Mouse (Mus musculus) limb, embryonic 10.5 days (tissue): ENCODE results near the gene Gstm2. TPM values are rescaled to one million over a fixed set of nuclear protein-coding genes. Genes with fewer than 3 reads are reported as not detected.
"Not testable (repeated sequence)": the region's sequence is repeated elsewhere in the genome, so short reads cannot be mapped to it uniquely, and the experiment has no call there.

Experiments used
- DNase-seq: peaks from one replicate; pipeline ENCODE4 v3.0.0-alpha.2; 2017; ENCODE audit warnings: low spot score
- H3K27ac ChIP-seq: fragments of 300-500 bp; sonication (generic); 2 replicates; pipeline ENCODE4 v1.5.1; 2016; ENCODE audit warnings: mild to moderate bottlenecking
- H3K27me3 ChIP-seq: fragments of 300-500 bp; sonication (generic); 2 replicates; pipeline ENCODE4 v1.6.1; 2016; ENCODE audit warnings: low read depth, mild to moderate bottlenecking; ENCODE audit not compliant: poor library complexity, severe bottlenecking
- H3K36me3 ChIP-seq: fragments of 300-500 bp; sonication (generic); 2 replicates; pipeline ENCODE4 v1.6.1; 2016; ENCODE audit warnings: mild to moderate bottlenecking, moderate library complexity
- H3K4me1 ChIP-seq: fragments of 300-500 bp; sonication (generic); 2 replicates; pipeline ENCODE4 v1.6.1; 2016
- H3K4me3 ChIP-seq: fragments of 300-500 bp; sonication (generic); 2 replicates; pipeline ENCODE4 v1.5.1; 2016; ENCODE audit warnings: mild to moderate bottlenecking, moderate library complexity
- H3K9me3 ChIP-seq: fragments of 300-500 bp; sonication (generic); replicated peaks from 2 replicates; pipeline ENCODE4 v1.6.1; 2016; ENCODE audit warnings: mild to moderate bottlenecking
- WGBS: fragments of 180-500 bp; shearing (Covaris S2); methylation state at CpG from one replicate; pipeline ENCODE4 v1.1.7; 2016; 5-methylcytosine and 5-hydroxymethylcytosine counted together
- polyA plus RNA-seq: library from polyadenylated mRNA; unstranded; fragments of >200 nt; fragmentation: Nextera tagmentation; extraction: Ambion mirVana; gene quantifications from 2 replicates; pipeline ENCODE4 v1.2.1, GENCODE M21; 2016

Gene Gstm2
- polyA plus RNA-seq, 1 experiment from 2014 or later = 26.1 TPM

- no peak overlapping the region for H3K27ac ChIP-seq
Observed at GRCm38 (mm10) chr3:107983771-107984170, 2.5 kb downstream of the Gstm2 start.

DNA sequence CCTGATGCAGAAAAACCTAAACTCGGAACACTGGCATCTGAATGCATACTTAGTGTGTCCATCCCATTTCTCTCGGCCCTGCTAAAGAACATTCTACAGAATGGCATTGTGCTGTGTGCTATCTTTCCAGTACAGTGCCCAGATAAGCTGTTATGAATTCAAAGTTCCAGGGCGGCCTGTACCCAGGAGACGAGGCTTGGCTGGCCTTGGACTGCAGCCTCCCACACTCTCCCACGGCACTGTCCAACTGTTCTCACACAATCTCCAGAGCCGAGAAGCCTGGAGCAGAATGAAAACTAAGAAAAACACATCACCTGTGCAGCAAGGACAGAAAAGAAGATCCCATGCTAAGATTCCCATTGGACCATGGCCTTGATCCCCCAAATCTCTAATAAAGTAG, 3.5 kb downstream of the Gstm2 start:
- Histone ChIP-seq H3K9me3 (no peaks in the 10 kb centered on the region), H3K4me1 (peaks cover 8% of the 10 kb centered on the region), H3K36me3 (no peaks in the 10 kb centered on the region), H3K27ac (no peak overlapping the region), H3K27me3 (no peaks in the 10 kb centered on the region), H3K4me3 (no peak overlapping the region)
- WGBS = 91% methylated on average over 6 of the region's 6 CpGs
- no peak for DNase-seq

More at GRCm38 (mm10) chr3:107983771-107984170, 2.5 kb downstream of the Gstm2 start:
- Histone ChIP-seq H3K9me3 (no peaks in the 10 kb centered on the region), H3K36me3 (no peaks in the 10 kb centered on the region), H3K4me3 (no peak overlapping the region), H3K4me1 (peaks cover 8% of the 10 kb centered on the region), H3K27me3 (no peaks in the 10 kb centered on the region)
- WGBS = 77% methylated on average over 3 of the region's 3 CpGs
- DNase-seq = no peak

DNA sequence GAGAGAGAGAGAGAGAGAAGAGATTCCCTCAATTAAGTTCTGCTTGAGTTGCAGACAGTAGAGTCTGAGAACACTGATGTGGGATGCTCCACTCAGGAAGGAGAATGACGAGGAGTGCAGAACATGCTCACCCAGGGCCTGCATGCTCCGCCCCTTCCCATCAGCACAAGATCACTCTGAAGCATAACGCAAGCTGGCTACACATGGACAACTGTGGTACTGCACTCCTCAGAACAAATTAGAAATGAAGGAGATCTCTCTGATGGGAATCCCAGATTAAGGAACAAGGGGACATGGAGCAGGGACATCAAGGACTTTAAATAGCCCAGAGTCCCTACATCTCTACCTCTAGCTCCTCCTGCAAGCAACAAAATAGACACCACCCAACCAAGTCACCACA, 5.0 kb downstream of the Gstm2 start:
- Histone ChIP-seq H3K27ac (no peak overlapping the region), H3K36me3 (no peaks in the 10 kb centered on the region), H3K9me3 (no peaks in the 10 kb centered on the region), H3K4me1 (peaks cover 7% of the 10 kb centered on the region), H3K27me3 (no peaks in the 10 kb centered on the region), H3K4me3 (no peak overlapping the region)
- 76% methylated on average over 3 of the region's 3 CpGs for WGBS
- no peak for DNase-seq

- H3K27ac ChIP-seq = no peak overlapping the region
- no peak overlapping the region for H3K4me3 ChIP-seq
- H3K27me3 ChIP-seq = no peaks in the 10 kb centered on the region
- no peaks in the 10 kb centered on the region for H3K36me3 ChIP-seq
- 83% methylated on average over 3 of the region's 3 CpGs for WGBS
- DNase-seq = no peak
- H3K4me1 ChIP-seq = no peaks in the 10 kb centered on the region; the same call in 1 of the 2 replicates
- H3K9me3 ChIP-seq = no peaks in the 10 kb centered on the region
Observed at GRCm38 (mm10) chr3:107977691-107978090, 8.6 kb downstream of the Gstm2 start.

GRCm38 (mm10) chr3:107974237-107974636, 12.0 kb downstream of the Gstm2 start:
- Histone ChIP-seq H3K4me1 (no peaks in the 10 kb centered on the region; the same call in 1 of the 2 replicates), H3K4me3 (no peak overlapping the region), H3K27ac (no peak overlapping the region), H3K27me3 (no peaks in the 10 kb centered on the region), H3K9me3 (no peaks in the 10 kb centered on the region), H3K36me3 (no peaks in the 10 kb centered on the region)
- DNase-seq = no peak
- WGBS = 95% methylated on average over 1 of the region's 1 CpGs

- H3K9me3 ChIP-seq = no peaks in the 10 kb centered on the region
- H3K27me3 ChIP-seq = no peaks in the 10 kb centered on the region
- no peak overlapping the region for H3K4me3 ChIP-seq
- no peak overlapping the region for H3K27ac ChIP-seq
- DNase-seq = no peak
- H3K36me3 ChIP-seq = no peaks in the 10 kb centered on the region
- no peaks in the 10 kb centered on the region; the same call in 1 of the 2 replicates for H3K4me1 ChIP-seq
- 94% methylated on average over 3 of the region's 3 CpGs for WGBS
Observed at GRCm38 (mm10) chr3:107972070-107972469, 14.2 kb downstream of the Gstm2 start.

DNA sequence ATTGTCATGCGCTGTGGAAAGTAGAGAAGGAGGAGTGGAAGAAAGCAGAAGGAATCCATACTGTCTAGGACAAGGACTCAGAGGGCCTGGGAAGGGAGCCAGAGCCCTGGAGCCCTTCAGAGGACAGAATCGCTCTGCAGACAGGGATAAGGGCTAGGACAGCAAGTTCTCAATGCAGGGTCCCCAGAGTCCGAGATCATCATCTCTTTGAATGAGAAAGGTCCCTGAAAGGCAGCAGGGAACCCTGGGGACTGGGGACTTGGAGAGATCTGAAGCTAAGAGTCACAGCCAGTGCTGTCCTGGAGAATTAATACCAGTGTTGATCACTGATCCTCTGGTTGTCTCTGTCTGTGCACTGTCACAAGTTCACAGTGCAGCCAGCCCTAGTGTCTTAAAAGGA, 15.2 kb downstream of the Gstm2 start:
- not testable (repeated sequence) for H3K27me3 ChIP-seq, DNase-seq, H3K9me3 ChIP-seq, H3K36me3 ChIP-seq, H3K27ac ChIP-seq, H3K4me3 ChIP-seq, H3K4me1 ChIP-seq
- WGBS = 61% methylated on average over 3 of the region's 3 CpGs

- H3K36me3 ChIP-seq = no peaks in the 10 kb centered on the region
- peaks cover 3% of the 10 kb centered on the region; the same call in 1 of the 2 replicates for H3K4me1 ChIP-seq
- WGBS = 57% methylated on average over 13 of the region's 13 CpGs
- no peak within 1 kb of the TSS for H3K4me3 ChIP-seq
- no peaks in the 10 kb centered on the region for H3K9me3 ChIP-seq
- H3K27ac ChIP-seq = no peak within 1 kb of the TSS
- DNase-seq = no peak
- H3K27me3 ChIP-seq = no peaks in the 10 kb centered on the region
Observed at GRCm38 (mm10) chr3:107968724-107969395, 17.4 kb downstream of the Gstm2 start, which contains the start of gene Gstm3. Gene Gstm3 (minus strand): TSS chr3:107969283.

DNA sequence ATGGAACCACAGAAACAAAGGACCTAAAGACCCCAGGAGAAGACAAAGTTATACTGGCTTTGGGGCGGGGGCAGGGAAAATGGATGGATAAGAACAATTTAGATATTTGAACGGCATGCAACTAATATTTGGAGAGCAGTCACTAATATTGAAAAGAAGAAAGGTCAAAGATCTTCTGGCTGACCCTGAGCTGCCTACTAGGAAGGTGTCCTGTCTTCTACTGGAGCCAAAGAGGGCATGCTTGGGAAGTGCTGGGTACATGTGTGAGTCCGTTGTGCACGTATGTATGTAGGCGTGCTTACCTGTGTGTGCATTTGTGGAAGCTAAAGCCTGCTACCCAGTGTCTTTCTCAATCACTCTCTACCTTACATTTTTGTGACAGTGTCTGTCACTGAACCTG, 19.6 kb downstream of the Gstm2 start:
- no peak for DNase-seq
- no peak overlapping the region for H3K4me3 ChIP-seq
- H3K4me1 ChIP-seq = peaks cover 3% of the 10 kb centered on the region; the same call in 1 of the 2 replicates
- no peaks in the 10 kb centered on the region for H3K36me3 ChIP-seq
- H3K27ac ChIP-seq = no peak overlapping the region
- H3K27me3 ChIP-seq = no peaks in the 10 kb centered on the region
- WGBS = 93% methylated on average over 5 of the region's 5 CpGs
- H3K9me3 ChIP-seq = no peaks in the 10 kb centered on the region

DNA sequence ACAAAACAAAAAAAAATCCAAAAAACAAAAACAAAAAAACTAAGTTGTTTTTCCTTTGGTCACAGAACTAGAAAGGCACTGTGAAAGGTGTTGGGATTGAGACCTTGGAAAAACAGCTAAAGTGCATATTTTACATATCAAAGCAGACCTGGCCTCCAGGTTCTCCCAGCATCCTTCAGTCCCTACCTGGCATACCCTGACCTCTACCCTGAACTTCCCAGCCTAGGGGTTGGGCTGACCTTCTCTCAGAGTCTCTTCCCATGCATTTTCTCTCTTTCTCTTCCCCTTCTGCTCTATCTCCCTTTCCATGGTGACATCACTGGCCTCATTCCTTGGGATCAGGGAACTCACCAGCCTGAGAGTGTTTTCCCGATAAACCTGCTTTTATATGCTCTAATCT, 20.7 kb downstream of the Gstm2 start:
- no peak for DNase-seq
- H3K9me3 ChIP-seq = no peaks in the 10 kb centered on the region
- WGBS = 78% methylated on average over 1 of the region's 1 CpGs

DNA sequence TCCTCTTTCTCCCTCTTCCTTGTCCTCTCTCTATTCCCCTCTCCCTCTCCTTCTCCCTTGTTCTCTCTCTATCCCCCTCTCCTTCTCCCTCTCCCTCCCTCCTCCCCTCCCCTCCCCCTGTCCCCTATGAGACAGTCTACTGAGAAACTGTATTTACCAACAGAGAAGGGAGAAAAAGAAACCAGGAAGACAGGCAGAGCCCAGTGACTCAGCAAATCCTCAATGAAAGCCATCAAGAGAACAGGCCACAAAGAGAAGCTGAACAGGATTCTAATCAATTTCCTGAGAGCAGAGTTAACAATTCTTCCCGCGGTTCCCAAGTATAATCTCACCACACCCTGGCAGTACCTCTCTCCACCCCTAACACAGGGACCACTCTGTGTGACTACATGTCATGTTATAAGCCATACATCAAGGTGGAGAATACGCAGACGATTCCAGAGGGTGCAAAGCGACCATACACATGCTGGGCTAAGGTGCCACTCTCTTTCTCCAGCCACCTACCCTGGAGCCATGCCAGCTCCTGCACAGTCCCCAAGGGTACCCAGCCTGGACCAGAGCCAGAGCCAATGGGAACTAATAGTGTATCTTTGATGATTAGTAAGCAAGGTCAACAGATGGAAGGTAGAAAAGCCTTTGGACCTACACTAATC, 21.5 kb downstream of the Gstm2 start:
- DNase-seq = no peak
- H3K4me3 ChIP-seq = no peak overlapping the region
- no peak overlapping the region for H3K27ac ChIP-seq
- no peaks in the 10 kb centered on the region for H3K9me3 ChIP-seq
- H3K27me3 ChIP-seq = no peaks in the 10 kb centered on the region
- no peaks in the 10 kb centered on the region for H3K36me3 ChIP-seq
- H3K4me1 ChIP-seq = peaks cover 6% of the 10 kb centered on the region
- 71% methylated on average over 5 of the region's 5 CpGs for WGBS

More for the DNA sequence above, 20.7 kb downstream of the Gstm2 start:
- Histone ChIP-seq H3K4me1 (peaks cover 3% of the 10 kb centered on the region; the same call in 1 of the 2 replicates), H3K4me3 (no peak overlapping the region), H3K36me3 (no peaks in the 10 kb centered on the region), H3K27ac (no peak overlapping the region), H3K27me3 (no peaks in the 10 kb centered on the region)

DNA sequence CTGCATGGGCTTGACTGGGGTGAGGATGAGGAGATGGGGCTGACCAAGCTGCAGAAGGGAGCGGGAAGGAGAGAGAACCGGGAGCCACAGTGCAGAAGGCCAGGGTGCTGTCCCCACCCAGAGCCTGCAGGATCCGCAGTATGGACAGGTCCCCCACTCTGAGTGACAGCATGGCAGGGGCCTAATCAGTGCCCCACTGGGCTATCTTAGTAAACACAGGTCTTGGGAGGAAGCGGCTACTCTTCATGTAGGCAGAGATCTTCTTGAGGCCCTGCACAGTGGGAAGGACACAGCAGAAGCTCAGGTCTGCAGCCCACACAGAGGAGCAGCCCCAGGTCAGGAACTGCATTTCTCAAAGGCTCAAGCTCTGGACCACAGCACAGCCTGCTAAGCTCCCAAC, 22.2 kb downstream of the Gstm2 start:
- no peak overlapping the region for H3K27ac ChIP-seq

GRCm38 (mm10) chr3:107955260-107955659, 31.0 kb downstream of the Gstm2 start:
- H3K27ac ChIP-seq, H3K4me1 ChIP-seq, H3K4me3 ChIP-seq, H3K9me3 ChIP-seq, H3K27me3 ChIP-seq, DNase-seq, H3K36me3 ChIP-seq: not testable (repeated sequence)
- WGBS = 92% methylated on average over 9 of the region's 9 CpGs

More for the DNA sequence above, 22.2 kb downstream of the Gstm2 start:
- 81% methylated on average over 4 of the region's 4 CpGs for WGBS
- H3K4me3 ChIP-seq = no peak overlapping the region
- no peak for DNase-seq
- peaks cover 7% of the 10 kb centered on the region; the same call in 1 of the 2 replicates for H3K4me1 ChIP-seq
- H3K9me3 ChIP-seq = no peaks in the 10 kb centered on the region
- no peaks in the 10 kb centered on the region for H3K27me3 ChIP-seq
- no peaks in the 10 kb centered on the region for H3K36me3 ChIP-seq
